Mouse (Mus musculus) brain, embryonic 18.5 days (tissue): ENCODE measurements at regions not wholly inside any gene's neighbourhood (a gene's known extent, or its start where the extent isn't known, plus 50 kb on each side); places are given as distances from the start of the nearest gene placed in this dataset.
A peak's percentile ranks its signal among the peaks of the same experiment; 100 is the strongest.

ENCODE experiments used
- DNase-seq: peaks from one replicate; pipeline ENCODE4 v3.0.0-alpha.2; 2012; ENCODE audit warnings: low read depth, low spot score

- DNase-seq: peak; percentile 45
Observed at GRCm38 (mm10) chr12:68242683-68243082, 916.3 kb downstream of the Rps29 start.

- no peak for DNase-seq
Observed at GRCm38 (mm10) chr12:68231803-68232202, 927.2 kb downstream of the Rps29 start.

- no peak for DNase-seq
Observed at GRCm38 (mm10) chr12:68217091-68217490, 941.9 kb downstream of the Rps29 start.

- DNase-seq: peak; percentile 45
Observed at GRCm38 (mm10) chr12:68208302-68208701, 950.7 kb downstream of the Rps29 start.

GRCm38 (mm10) chr12:68183858-68184257, 961.5 kb upstream of the Mdga2 start:
- DNase-seq: no peak

GRCm38 (mm10) chr12:68161317-68161716, 939.0 kb upstream of the Mdga2 start:
- DNase-seq: no peak

DNA sequence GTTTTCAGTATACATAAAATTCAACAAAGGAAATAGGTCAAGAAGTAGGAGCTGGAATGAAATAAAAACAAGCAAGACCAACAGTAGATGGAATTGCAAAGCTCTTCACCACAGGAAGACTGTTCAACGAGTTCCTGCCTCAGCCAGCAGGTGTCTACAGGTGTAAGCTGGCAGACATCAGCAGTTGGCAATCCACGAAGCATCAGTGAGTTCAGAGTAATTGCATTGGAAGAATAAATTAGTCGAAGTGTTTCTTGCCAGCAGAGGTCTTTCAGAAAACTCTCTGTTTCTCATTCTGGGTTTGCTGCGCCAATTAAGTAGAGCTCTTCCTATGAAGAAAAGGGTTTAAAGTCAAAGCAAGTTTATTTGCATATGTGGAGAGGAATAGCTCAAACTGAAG, 925.7 kb upstream of the Mdga2 start:
- peak; percentile 6 for DNase-seq

DNA sequence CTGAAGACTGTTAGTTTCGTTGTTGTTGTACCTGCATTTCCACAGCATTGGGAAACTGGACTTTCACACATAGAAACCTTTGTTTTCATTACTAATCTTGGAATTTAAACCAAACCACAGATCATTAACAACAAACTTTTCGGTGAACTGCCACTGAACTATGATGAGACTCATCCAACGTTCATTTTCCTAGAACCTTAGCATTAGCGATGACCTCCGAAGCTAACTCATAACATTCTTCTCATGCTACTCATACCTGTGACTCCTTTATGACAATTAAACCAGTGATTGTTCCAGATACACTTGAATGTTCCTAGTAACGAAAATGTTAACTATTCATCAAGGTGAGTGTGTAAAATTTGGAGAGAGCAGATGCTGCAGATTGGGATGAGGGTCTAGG, 917.5 kb upstream of the Mdga2 start:
- no peak for DNase-seq

DNA sequence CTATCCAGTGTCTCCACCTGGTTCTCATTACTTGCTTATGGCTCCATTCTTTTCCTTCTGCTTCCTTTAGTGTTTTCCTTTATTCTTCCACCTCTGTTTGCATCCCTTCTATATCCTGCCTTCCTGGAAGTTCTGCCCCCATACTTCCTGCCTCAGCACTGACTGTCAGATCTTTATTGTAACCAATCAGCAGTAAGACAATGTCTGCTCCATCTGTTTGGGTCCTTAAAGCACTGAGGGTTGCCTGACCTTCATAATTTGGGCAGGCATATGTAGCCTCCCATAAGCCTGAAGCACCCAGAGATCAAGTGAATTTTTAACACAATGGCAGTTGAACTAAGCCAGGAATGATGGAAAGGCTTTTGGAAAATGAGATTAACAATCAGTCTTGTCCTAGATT, 909.4 kb upstream of the Mdga2 start:
- DNase-seq: no peak

- no peak for DNase-seq
Observed at GRCm38 (mm10) chr12:68115762-68116161, 893.4 kb upstream of the Mdga2 start.
